Mouse (Mus musculus) thymus, adult 2 months (tissue): ENCODE data around the gene Slc32a1.
A peak's percentile ranks its signal among the peaks of the same experiment; 100 is the strongest.

Experiments
- CTCF ChIP-seq: fragments of 200-500 bp; IDR thresholded peaks from 2 replicates; pipeline ENCODE4 v1.5.1; 2012; ENCODE audit warnings: mild to moderate bottlenecking, control low read depth, low read length, moderate library complexity, borderline replicate concordance; ENCODE audit not compliant: control insufficient read depth, poor library complexity, insufficient read depth; ENCODE audit errors: extremely low read depth
- POLR2A ChIP-seq: fragments of 200-500 bp; IDR thresholded peaks from 2 replicates; pipeline ENCODE4 v1.6.1; 2012; ENCODE audit warnings: mild to moderate bottlenecking, low read length, control low read depth, moderate library complexity; ENCODE audit not compliant: control insufficient read depth, poor library complexity, insufficient read depth; ENCODE audit errors: extremely low read depth

DNA sequence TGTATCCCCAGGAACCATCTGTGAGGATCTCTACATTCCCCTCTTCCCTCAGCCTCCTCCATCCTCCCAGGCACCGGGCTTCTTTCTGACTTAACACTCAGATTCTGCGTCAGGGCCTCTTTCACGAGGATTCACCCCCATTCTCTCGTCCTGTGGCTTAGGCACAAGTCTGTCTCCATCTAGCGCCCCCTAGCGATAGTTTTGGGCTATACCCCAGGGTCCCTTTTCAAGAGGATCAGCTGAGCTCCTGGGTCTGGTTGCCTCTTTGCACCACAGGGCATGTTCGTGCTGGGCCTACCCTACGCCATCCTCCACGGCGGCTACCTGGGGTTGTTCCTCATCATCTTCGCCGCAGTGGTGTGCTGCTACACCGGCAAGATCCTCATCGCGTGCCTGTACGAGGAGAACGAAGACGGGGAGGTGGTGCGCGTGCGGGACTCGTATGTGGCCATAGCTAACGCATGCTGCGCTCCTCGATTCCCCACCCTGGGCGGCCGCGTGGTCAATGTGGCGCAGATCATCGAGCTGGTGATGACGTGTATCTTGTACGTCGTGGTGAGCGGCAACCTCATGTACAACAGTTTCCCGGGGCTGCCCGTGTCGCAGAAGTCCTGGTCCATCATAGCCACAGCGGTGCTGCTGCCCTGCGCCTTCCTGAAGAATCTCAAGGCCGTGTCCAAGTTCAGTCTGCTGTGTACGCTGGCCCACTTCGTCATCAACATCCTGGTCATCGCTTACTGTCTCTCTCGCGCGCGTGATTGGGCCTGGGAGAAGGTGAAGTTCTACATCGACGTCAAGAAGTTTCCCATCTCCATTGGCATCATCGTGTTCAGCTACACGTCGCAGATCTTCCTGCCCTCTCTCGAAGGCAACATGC lies 3.2 kb downstream of the Slc32a1 start:
- TF ChIP-seq CTCF: peak; percentile 79; the same call in 1 of the 2 replicates
- TF ChIP-seq POLR2A: no peak
